Mouse (Mus musculus): ENCODE data around the gene Dcxr. TPM values are rescaled to one million over a fixed set of nuclear protein-coding genes. Genes with fewer than 3 reads are reported as not detected.

Gene Dcxr
- polyA plus RNA-seq, 1 experiment = 21.2 TPM

- Histone ChIP-seq H3K4me2 (ENCODE audit: low read depth) (peak overlapping the region; percentile 1), H3ac (ENCODE audit: control insufficient read depth, insufficient read length) (no peak overlapping the region), H3K36me3 (ENCODE audit: control insufficient read depth, insufficient read depth) (no peaks in the 10 kb centered on the region), H3K27me3 (ENCODE audit: control insufficient read depth, insufficient read depth, insufficient read length) (no peaks in the 10 kb centered on the region), H3K79me2 (ENCODE audit: control insufficient read depth, insufficient read depth) (no peaks in the 10 kb centered on the region), H3K4me3 (no peak overlapping the region)
- TF ChIP-seq REST (IDR thresholded peaks at IDR 0.05; ENCODE audit: insufficient read depth, insufficient read length) (no peak), POLR2A (IDR thresholded peaks at IDR 0.05; ENCODE audit: insufficient read length, low read depth) (no peak), E2F4 (IDR thresholded peaks at IDR 0.05; ENCODE audit: insufficient read depth) (no peak), MAX (IDR thresholded peaks at IDR 0.05; ENCODE audit: low read depth) (no peak), TCF12 (IDR thresholded peaks at IDR 0.05; ENCODE audit: insufficient read depth, poor library complexity, severe bottlenecking) (no peak), POLR2AphosphoS2 (IDR thresholded peaks at IDR 0.05; ENCODE audit: insufficient read length, low read depth) (no peak), TCF3 (IDR thresholded peaks at IDR 0.05; ENCODE audit: insufficient read length, low read depth) (no peak), MYOG (IDR thresholded peaks at IDR 0.05; ENCODE audit: control insufficient read depth in 1 of 3, insufficient read depth in 1 of 3, insufficient read length in 2 of 3, low read depth in 2 of 3) (no peak), USF1 (IDR thresholded peaks at IDR 0.05; ENCODE audit: low read depth) (no peak), MYOD1 (IDR thresholded peaks at IDR 0.05; ENCODE audit: control insufficient read depth in 1 of 3, insufficient read length in 2 of 3, low read depth in 2 of 3) (no peak), CEBPB (IDR thresholded peaks at IDR 0.05; ENCODE audit: insufficient read depth, poor library complexity, severe bottlenecking) (no peak), SRF (IDR thresholded peaks at IDR 0.05; ENCODE audit: control insufficient read depth, insufficient read length, low read depth) (no peak)
These were observed 24.5 kb upstream of the Dcxr start for GRCm38 (mm10) chr11:120751606-120752005.

- H3ac ChIP-seq (ENCODE audit: control insufficient read depth, insufficient read length) = no peak overlapping the region
- no peak overlapping the region for H3K4me3 ChIP-seq
- no peaks in the 10 kb centered on the region for H3K79me2 ChIP-seq (ENCODE audit: control insufficient read depth, insufficient read depth)
- H3K36me3 ChIP-seq (ENCODE audit: control insufficient read depth, insufficient read depth) = no peaks in the 10 kb centered on the region
- H3K27me3 ChIP-seq (ENCODE audit: control insufficient read depth, insufficient read depth, insufficient read length) = peaks cover 4% of the 10 kb centered on the region
- no peak for TF ChIP-seq POLR2A (IDR thresholded peaks at IDR 0.05; ENCODE audit: insufficient read length, low read depth)
- no peak for TF ChIP-seq SRF (IDR thresholded peaks at IDR 0.05; ENCODE audit: control insufficient read depth, insufficient read length, low read depth)
- no peak for TF ChIP-seq CEBPB (IDR thresholded peaks at IDR 0.05; ENCODE audit: insufficient read depth, poor library complexity, severe bottlenecking)
- TF ChIP-seq TCF3 (IDR thresholded peaks at IDR 0.05; ENCODE audit: insufficient read length, low read depth) = no peak
- TF ChIP-seq REST (IDR thresholded peaks at IDR 0.05; ENCODE audit: insufficient read depth, insufficient read length) = no peak
- no peak for TF ChIP-seq MYOG (IDR thresholded peaks at IDR 0.05; ENCODE audit: control insufficient read depth in 1 of 3, insufficient read depth in 1 of 3, insufficient read length in 2 of 3, low read depth in 2 of 3)
- TF ChIP-seq MAX (IDR thresholded peaks at IDR 0.05; ENCODE audit: low read depth) = no peak
- H3K4me2 ChIP-seq (ENCODE audit: low read depth) = no peak overlapping the region
These were observed 22.3 kb upstream of the Dcxr start for GRCm38 (mm10) chr11:120749430-120749829.

- H3ac ChIP-seq (ENCODE audit: control insufficient read depth, insufficient read length) = no peak overlapping the region
- peaks cover 13% of the 10 kb centered on the region for H3K27me3 ChIP-seq (ENCODE audit: control insufficient read depth, insufficient read depth, insufficient read length)
- no peak overlapping the region for H3K4me3 ChIP-seq
- no peaks in the 10 kb centered on the region for H3K36me3 ChIP-seq (ENCODE audit: control insufficient read depth, insufficient read depth)
- TF ChIP-seq MYOG (IDR thresholded peaks at IDR 0.05; ENCODE audit: control insufficient read depth in 1 of 3, insufficient read depth in 1 of 3, insufficient read length in 2 of 3, low read depth in 2 of 3) (no peak), MYOD1 (IDR thresholded peaks at IDR 0.05; ENCODE audit: control insufficient read depth in 1 of 3, insufficient read length in 2 of 3, low read depth in 2 of 3) (no peak)
- no peak overlapping the region for H3K4me2 ChIP-seq (ENCODE audit: low read depth)
- no peaks in the 10 kb centered on the region for H3K79me2 ChIP-seq (ENCODE audit: control insufficient read depth, insufficient read depth)
These were observed 20.9 kb upstream of the Dcxr start for GRCm38 (mm10) chr11:120747974-120748373.

- H3K4me3 ChIP-seq = no peak overlapping the region
- no peaks in the 10 kb centered on the region for H3K36me3 ChIP-seq (ENCODE audit: control insufficient read depth, insufficient read depth)
- no peak overlapping the region for H3K4me2 ChIP-seq (ENCODE audit: low read depth)
- no peak overlapping the region for H3ac ChIP-seq (ENCODE audit: control insufficient read depth, insufficient read length)
- TF ChIP-seq MYOD1 (IDR thresholded peaks at IDR 0.05; ENCODE audit: control insufficient read depth in 1 of 3, insufficient read length in 2 of 3, low read depth in 2 of 3) (no peak), POLR2A (IDR thresholded peaks at IDR 0.05; ENCODE audit: insufficient read length, low read depth) (no peak), TCF12 (IDR thresholded peaks at IDR 0.05; ENCODE audit: insufficient read depth, poor library complexity, severe bottlenecking) (no peak), MAX (IDR thresholded peaks at IDR 0.05; ENCODE audit: low read depth) (no peak), TCF3 (IDR thresholded peaks at IDR 0.05; ENCODE audit: insufficient read length, low read depth) (no peak), CEBPB (IDR thresholded peaks at IDR 0.05; ENCODE audit: insufficient read depth, poor library complexity, severe bottlenecking) (no peak), SRF (IDR thresholded peaks at IDR 0.05; ENCODE audit: control insufficient read depth, insufficient read length, low read depth) (no peak)
- no peaks in the 10 kb centered on the region for H3K79me2 ChIP-seq (ENCODE audit: control insufficient read depth, insufficient read depth)
- H3K27me3 ChIP-seq (ENCODE audit: control insufficient read depth, insufficient read depth, insufficient read length) = peaks cover 27% of the 10 kb centered on the region
These were observed 17.1 kb upstream of the Dcxr start for GRCm38 (mm10) chr11:120744121-120744701.

- H3K4me3 ChIP-seq = no peak overlapping the region
- H3ac ChIP-seq (ENCODE audit: control insufficient read depth, insufficient read length) = no peak overlapping the region
- H3K27me3 ChIP-seq (ENCODE audit: control insufficient read depth, insufficient read depth, insufficient read length) = peaks cover 27% of the 10 kb centered on the region
- H3K36me3 ChIP-seq (ENCODE audit: control insufficient read depth, insufficient read depth) = no peaks in the 10 kb centered on the region
- TF ChIP-seq CEBPB (IDR thresholded peaks at IDR 0.05; ENCODE audit: insufficient read depth, poor library complexity, severe bottlenecking) (no peak), USF1 (IDR thresholded peaks at IDR 0.05; ENCODE audit: low read depth) (no peak), E2F4 (IDR thresholded peaks at IDR 0.05; ENCODE audit: insufficient read depth) (no peak), POLR2A (IDR thresholded peaks at IDR 0.05; ENCODE audit: insufficient read length, low read depth) (no peak), POLR2AphosphoS2 (IDR thresholded peaks at IDR 0.05; ENCODE audit: insufficient read length, low read depth) (no peak), TCF3 (IDR thresholded peaks at IDR 0.05; ENCODE audit: insufficient read length, low read depth) (no peak)
- no peak overlapping the region for H3K4me2 ChIP-seq (ENCODE audit: low read depth)
- no peaks in the 10 kb centered on the region for H3K79me2 ChIP-seq (ENCODE audit: control insufficient read depth, insufficient read depth)
These were observed 13.9 kb upstream of the Dcxr start for GRCm38 (mm10) chr11:120740981-120741380.

Data from myocyte (in vitro differentiated cells).